Mouse (Mus musculus): Measurements from ENCODE around the gene Esrrg.

The Esrrg gene

DNA sequence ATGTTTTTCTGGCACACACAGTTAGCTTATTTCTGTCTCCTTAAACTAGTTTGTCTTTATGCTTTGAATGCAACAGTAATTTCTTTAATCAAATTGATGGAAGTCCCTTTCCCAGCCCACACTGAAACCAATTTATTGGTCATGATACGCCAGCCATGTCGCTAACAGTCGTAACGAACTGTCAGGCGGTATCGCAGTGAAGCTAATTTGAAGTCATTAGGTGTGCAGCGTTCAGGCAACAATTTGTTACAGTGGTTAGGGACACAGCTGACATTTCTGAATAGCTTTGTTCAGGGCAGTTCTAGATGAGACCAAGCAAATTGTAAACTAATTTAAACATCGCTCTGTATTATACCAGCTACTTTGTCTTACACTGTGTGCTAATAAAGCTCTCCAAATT is 542.5 kb downstream of the Esrrg start:
- DNase-seq (ENCODE audit: low read depth, low spot score): no peak

DNA sequence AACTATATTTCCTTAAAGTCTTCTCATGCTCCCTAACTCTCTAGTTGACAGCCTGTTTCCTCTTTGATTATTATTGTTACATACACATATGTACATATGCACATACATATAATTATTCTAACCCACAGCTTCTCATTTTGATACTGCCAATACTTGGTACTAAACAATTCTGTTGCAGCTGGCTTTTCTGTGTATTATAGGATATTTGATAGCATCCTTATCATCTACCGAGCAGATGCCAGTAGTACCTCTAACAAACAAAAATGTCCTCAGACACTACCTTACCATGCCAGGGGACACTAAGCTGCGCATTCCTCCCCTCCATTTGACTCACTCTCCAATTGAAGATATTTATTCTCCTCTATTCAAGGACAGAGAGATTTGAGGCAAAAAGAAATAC is 543.4 kb downstream of the Esrrg start:
- no peak for DNase-seq (ENCODE audit: low read depth, low spot score)

DNA sequence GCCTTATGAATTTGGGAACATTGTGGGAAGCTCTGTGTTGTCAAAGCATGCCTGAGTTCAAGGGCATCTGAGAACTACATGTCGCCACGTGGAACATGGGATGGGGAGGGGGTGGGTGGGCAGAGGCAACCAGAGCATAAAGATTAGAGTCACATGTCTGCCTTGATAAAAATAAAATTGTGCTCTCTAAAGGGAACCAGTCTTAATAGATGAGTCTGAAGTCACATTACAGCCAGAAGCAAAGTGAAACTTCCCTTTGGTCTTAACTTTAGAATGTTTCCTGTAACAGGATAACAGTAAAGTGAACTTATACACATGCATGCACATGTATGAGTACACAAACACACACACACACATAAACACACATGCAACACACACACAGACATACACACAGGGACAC is 545.1 kb downstream of the Esrrg start:
- no peak for DNase-seq (ENCODE audit: low read depth, low spot score)

DNA sequence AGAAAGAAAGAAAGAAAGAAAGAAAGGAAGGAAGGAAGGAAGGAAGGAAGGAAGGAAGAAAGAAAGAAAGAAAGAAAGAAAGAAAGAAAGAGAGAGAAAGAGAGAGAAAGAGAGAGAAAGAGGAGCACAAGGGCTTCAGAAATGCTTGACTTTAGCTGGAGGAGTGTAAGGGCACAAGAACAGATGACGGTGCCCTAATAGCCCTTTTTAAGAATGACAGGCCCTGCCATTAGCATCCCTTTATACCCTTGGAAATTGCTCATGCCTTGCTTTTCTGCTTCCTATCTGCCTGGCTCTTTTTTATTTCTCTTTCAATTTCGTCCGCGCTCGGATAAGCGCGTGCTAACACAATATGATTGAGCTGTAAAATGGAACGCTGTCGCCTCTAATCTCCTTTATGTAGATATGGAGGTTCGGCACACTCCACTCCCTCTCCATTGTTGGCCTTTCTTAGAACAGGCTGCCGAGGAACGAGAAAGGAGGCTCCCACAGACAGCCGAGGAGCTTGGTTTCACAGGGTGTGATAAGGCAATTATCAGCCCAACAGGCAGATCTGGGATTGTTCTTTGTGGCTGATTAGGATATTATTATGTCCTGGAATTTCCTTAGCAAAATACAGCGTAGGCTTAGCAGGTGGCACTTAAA is 546.0 kb downstream of the Esrrg start:
- DNase-seq (ENCODE audit: low read depth, low spot score): no peak

DNA sequence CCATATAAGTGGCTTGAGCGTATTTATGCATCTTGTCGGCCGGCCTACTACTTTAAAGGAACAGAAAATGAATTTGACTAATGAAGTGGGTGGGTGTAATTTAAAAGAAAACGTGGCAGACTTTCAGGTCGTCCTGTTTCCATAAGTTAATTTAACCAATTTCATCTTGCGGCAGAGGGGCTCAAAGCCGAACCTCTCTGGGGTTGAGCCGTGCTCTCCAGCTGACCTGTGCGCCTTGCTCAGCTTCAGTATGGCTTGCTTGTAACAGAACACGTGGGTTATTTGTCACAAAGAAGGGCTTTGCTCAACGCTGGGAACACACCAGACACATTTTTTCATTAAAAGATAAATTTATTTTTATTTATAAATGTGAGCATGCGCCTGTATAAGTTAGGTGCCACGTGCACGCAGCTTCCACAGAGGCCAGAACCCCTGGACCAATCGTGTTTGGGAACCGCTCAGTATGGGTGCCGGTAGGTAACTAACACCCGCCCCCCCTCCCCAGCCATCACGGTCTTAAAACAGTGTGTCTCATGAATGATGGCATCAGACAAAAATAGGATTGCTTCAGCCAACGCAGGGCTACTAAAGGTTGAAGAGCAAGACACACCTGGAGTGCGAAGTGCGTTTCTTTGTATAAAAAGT is 546.7 kb downstream of the Esrrg start:
- no peak for DNase-seq (ENCODE audit: low read depth, low spot score)

DNA sequence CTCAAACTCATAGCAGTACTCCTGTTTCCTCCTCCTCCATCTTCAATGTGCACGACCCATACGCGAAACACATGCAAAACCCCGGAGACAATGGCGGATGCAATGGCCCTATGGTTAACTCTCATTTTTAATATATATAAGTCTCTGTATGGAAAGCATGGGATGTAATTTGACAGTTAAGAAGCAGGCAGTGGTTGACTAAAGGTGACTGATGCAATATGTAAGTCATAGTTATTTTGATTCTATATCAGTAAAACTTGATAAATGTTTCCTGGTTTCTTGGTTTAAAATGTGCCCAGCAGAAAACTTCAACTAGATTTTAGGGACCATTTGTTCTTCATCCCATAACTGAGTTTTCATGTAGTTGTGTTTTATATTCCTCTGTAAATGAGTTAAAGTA is 547.9 kb downstream of the Esrrg start:
- DNase-seq (ENCODE audit: low read depth, low spot score): no peak

DNA sequence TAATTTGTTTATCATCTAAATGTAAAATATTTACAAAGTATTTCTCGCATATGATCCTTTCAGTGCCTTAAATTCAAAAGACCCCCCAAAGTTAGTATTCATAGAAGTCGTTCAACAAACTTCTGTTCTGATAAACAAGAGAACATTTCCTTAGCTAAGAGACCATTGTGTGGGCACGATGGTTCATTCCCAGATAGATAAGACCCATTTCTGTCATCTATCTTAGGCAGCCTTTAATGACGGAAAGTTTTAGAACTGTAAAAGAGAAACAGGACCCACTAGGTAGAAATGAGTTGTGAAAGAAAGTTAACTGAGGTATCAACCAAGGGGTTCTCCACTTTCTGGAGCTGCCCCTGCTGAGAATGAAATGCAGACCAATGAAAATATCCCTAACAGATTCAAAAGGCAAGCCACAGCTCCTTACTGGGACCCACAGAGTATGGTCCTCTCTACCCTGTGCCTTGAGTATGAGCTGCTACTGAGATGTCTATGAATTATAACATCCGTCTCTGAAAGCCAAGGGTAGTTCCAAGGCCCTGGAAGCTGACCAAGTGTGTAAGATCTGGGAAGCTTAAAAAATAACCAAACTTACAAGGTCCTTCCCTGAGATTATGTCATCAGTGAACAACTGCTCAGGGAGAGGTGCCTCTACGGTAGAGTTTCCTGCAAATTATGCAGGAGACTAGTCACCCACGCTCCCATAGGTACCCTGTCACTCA is 548.8 kb downstream of the Esrrg start:
- DNase-seq (ENCODE audit: low read depth, low spot score): no peak

DNA sequence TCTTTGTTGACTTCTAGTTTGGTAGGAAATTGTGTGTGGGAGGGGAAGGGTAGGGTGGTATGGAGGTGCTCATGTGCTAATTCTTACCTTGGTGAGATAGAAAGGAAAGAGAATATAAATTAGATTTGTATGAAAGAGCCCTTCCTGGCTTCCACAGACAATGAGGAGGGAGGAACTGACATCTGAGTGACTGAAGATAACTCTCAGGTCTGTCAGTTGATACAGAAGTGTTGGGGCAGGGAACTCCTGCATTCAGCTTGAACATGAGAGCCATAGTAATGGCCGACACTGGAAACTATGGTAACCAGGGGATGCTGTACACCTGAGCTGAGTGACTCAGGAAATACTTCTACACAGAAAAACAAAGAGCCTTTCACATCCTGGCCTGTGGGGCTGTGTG is 550.1 kb downstream of the Esrrg start:
- no peak for DNase-seq (ENCODE audit: low read depth, low spot score)

DNA sequence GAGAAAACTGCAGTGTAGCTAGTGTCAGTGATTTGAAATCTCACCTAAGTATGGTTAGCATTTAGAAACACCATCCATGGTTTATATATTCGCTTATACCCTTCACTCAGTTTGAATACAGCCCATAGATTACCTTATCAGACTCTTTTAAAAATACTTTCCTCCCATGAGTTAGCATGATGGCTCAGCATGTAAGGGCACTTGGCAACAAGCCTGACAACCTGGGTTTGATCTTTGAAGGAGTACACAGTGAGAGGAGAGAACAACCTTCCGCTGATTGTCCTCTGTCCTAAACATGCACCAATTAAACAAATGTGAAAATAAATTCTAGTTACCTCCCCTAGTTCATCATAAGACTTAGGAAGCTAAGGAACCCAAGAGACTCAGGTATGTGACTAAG is 550.5 kb downstream of the Esrrg start:
- no peak for DNase-seq (ENCODE audit: low read depth, low spot score)

DNA sequence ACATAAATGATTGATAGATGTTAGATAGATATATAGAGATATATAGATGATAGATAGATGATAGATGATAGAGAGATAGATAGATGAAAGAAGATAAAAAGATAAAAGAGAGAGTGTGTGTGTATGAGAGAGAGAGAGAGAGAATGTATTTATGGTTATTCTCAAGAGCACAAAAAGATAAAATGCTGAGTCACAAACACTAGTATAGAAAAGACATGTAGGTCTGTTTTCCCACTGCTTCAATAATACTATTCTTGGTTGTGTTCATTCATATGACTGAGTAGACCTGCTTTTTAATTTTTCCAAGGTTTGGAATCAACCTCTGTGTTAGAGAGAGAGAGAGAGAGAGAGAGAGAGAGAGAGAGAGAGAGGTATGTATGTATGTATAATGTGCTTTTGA is 554.5 kb downstream of the Esrrg start:
- DNase-seq (ENCODE audit: low read depth, low spot score): no peak

DNA sequence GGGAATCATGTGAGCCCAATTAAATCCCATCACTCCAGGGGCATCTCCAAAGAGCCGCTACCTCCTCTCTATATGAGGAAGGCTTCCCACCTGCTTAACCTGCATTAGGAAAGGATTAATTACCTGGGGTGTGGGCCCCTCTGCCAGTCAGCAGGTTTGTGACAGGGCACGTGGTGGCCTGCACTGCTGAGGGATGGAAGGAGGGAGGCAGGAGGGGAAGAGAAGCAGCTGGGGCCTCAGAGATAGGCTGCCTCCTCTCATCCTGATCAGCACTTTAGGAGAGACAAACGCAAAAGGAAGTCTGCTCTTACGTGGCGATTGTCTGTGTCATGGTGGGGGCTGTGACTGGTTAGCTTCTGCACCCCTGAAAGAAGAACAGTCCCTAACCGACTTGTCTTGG is 555.7 kb downstream of the Esrrg start:
- DNase-seq (ENCODE audit: low read depth, low spot score): no peak

DNA sequence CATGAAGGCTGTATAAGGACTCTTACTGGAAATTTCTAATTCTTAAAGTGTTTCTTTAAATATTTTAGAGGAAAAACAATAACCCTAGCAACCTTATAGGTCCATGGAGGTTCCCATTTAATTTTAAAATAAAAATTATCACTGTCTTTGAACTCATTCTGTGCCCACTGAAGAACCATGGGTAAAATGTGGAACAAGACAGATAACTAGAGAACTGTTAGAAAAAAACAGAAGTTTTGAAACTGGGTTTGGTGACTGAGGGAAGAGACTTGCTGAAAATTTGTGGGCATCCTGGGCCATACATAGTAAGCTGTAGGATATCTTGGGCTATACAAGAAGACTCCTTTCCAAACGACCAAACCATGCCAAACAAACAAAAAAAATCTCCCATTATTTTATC is 565.3 kb downstream of the Esrrg start:
- DNase-seq (ENCODE audit: low read depth, low spot score): no peak

DNA sequence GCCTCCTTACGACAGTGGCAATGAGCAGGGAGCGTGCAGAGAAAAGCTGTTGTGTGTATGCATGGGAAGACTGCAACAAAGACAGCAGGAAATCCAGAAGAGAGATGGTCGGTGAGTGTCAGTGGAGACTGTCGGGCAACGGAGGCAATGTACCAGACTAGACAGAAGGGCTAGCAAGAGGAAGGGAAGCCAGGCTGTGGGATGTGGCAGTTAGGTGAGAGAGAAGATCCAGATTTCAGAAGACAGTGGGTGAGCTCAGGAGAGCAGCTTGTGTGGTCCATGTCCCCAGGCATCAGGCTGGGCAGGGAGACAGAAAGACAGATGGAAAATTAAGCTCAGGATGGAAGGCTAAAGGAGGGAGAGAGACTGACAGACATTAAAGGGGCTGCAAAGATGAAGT is 574.4 kb downstream of the Esrrg start:
- DNase-seq (ENCODE audit: low read depth, low spot score): no peak

DNA sequence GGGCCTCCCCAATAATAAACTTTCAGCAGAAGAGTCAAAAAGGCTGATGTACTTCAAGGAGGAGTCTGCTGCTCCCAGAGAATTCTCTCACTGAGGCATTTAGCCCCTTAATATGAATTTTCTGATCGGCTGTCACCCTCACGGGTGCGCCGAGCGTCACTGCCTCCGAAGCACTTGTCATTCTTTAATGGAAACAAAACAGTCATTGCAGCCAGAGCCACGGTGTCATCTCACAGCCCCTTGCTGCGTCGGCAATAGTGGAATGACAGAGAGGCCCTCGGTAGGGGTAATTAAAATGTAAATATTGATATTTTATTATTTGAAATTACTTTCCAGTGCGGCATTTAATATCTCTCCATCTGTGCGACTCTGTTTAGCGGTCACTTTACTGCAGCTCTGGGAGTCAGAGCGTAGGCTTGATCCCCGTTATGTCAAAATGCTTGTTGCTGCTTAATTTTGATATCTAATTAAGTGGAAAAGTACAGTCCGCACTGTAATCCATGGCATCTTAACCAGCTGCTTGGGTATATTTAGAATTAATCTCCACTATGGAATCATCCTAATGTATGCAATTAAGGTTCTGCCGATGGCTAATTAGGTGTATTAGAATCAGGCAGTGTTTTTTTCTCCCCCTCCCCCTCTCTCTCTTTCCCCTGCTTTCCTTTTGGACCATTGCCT is 578.0 kb downstream of the Esrrg start:
- no peak for DNase-seq (ENCODE audit: low read depth, low spot score)

DNA sequence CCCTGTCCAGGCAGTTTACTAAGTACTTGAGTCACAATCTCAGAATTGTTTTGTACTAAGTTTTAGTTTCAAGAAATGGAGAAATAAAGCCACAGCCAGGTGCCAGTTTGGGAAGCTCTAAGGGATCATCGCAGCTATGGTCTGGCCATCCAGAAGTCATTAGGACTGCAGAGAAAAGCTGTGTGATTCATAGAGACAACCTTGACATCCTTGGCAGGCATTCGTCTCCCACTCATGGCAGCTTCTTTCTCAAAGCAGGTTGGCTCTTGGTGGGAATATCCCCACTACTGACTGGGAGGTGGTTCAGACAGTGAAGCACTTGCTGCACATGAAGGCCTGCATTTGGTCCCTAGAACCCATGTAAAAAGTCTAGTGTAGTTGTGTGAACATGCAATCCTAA is 584.4 kb downstream of the Esrrg start:
- no peak for DNase-seq (ENCODE audit: low read depth, low spot score)

DNA sequence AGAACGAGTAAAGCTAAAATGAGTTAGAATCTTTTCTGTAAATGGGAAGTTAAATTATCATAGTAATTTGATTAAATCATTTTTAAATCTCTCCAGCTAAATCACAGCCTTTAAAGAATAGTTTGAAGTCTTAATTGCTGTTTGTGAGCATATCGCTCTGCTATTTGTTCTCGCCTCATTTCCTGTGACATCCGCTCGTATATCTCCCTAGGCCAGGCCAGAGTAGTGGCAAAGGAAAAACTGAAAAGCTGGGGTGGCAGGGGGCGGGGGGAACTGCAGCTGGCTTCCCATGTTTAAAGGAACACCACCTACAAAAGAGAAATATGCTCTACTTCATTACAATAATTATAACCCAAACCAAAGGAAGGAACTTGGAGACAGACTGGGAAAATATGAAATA is 598.8 kb downstream of the Esrrg start:
- DNase-seq (ENCODE audit: low read depth, low spot score): no peak

DNA sequence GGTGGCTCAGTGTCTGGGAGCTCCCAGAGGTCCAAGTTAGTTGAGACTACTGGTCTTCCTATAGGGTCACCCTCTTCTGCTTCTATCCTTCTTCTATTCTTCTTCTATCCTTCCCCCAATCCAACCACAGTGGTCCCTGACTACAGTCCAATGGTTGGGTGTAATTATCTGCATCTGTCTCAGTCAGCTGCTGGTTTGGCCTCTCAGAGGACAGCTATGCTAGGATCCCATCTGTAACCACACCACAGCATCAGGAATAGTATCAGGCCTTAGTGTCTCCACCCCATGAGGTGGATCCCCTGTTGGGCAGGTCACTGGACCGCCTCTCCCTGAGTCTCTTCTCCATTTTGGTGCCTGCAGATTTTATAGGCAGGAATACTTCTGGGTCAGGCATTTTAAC is 600.4 kb downstream of the Esrrg start:
- no peak for DNase-seq (ENCODE audit: low read depth, low spot score)

DNA sequence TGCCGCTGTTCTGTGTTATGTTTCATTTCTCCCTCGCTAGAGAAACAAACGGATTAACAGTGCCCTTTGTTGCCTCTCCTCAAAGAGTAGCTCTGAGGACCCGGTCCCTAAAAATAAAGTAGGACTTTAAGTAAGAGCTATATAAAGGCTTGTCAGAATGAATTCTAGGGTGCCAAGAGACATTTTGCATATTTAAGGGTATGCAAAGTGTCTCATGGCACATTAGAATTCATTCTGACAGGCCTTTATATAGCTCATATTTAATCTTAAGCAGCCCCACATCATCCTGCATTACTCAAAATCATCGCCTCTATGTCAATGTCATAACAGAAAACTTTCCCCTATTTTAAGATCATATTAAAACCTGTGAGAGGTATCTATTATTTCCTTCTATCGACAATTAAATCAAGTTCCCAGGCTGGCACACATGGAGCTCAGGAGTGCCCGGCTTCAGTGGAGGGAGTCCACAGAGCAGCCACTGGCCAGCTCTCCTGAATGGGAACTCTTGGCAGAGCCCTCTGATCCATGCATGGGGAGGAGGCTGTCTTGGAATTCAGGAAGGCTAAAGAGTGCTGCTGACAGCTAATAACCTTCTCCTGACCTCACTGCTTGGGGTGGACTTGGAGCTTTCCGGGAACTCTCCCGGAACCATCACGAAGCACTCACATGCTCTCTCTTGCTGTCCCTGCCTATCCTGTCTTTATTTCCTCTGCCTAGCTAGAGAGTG is 606.5 kb downstream of the Esrrg start:
- DNase-seq (ENCODE audit: low read depth, low spot score): no peak

DNA sequence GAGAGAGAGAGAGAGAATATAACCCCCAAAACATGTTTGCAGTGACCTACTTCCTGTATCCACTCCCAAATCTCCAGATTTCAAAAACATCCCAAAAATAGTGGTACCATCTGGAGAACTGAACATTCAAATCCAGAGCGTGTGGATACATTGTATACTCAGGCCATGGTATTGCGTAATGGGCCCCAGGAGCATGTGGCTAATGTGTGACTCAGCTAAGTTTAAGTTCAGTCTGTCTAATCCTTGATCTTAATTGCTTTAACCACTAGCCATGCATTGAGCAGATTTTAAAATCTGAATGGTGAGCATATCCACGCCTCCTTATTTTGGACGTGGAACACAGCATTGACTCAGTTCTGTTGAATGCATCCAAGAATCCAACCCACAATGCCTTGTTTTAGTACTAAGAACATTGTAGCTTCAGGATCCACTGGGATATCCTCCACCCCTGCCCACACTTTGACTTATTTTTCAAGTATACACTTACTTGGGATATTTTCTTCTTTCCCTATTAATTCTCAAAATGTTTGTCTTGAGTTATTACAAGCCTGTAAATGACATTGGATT is 612.7 kb downstream of the Esrrg start:
- DNase-seq (ENCODE audit: low read depth, low spot score): no peak

DNA sequence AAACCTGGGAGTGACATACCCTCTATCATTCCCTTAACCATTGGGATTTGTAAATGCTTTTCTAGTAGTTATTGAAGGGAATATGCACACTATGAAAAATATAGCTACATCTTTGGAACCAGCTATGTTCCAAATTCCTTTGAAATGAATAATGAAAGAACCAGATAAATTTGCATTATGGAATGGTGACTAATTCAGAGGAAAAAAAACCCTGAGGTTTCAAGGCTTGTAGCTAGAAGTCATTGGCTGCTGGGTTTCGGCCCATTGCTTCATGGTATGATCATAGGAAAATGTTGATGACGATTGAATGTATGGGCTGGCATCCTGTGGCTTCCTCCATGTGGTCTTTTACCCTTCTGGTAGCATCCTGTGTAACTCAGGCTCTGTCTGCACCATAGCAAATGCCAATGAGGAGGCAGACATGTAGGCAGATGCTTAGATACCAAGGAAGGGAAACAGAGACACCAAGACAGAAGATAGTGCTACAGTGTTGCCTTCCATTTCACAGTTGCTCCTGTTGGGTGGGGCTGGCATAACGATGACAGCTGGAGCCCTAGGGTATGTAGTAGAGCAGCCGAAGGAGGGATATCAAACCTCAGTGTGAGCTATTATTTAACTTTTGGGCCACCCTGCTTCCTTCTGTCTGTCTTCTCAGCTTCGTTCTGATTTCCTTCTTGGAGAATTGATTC is 624.6 kb downstream of the Esrrg start:
- no peak for DNase-seq (ENCODE audit: low read depth, low spot score)

DNA sequence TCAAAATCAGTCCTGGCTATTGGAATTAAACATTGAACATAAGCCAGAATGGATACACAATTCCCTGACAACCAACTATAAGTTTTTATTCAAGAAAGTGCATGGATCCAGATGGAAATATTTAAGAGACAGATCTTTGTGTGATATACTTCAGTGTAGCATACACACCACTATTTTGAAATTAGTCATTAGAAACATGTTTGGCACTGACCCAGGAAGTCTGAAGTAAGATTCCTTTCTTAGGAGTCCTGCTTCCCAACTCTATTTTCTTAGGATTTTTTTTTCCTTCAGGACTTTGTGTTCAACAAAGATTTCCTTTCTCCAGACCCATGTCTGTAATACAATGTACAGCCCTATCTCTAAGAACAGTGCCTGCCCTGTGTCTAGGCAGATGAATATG is 630.0 kb downstream of the Esrrg start:
- no peak for DNase-seq (ENCODE audit: low read depth, low spot score)

Measured in skeletal muscle tissue, adult 2 months (tissue).